Mouse (Mus musculus) spleen, embryonic (tissue): ENCODE measurements around the gene Ifnar2.

Experiments
- CTCF ChIA-PET: fragments of 350-600 bp; sonication (Branson Sonifier 250); formaldehyde crosslinking; loops from one replicate; lab custom pipeline; 2022; lab: Charles Lee

Gene Ifnar2

DNA sequence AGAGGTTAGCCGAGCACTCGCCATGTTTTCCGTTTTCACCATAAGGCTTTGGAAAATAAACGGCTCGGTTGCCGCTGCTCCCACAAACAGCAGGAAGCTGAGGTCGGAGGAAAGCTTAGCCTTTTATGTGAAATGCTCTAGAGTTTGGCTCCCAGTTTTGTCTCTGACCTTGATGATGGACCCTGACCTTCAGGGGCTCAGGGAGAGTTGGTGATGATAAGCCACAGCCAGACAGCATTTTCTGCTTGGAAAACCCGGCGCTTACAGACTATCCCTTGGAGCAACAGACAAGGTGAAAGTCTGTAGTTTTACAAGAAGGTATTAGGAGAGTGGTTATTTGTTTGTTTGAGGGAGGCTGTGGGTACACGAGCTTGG is 15.1 kb upstream of the Ifnar2 start:
- CTCF ChIA-PET, result no interaction called here

DNA sequence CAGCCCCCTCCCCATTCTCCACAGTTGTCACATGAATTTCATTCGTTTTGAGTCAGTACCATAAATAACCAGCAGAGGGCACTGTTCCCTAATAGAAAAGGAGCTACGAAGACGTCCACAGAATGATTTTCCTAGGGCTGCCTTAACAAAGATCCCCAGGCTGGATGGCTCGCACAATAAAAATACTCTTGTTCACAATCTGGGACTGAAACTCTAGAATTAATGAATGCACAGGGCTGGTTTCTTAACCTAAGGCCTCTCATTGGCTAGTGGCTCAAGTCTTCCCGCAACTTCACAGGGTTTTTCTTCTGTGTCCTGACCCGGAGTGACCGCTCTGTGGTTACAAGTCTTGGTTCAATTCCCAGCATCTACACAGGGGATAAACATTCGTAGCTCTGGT is 14.0 kb upstream of the Ifnar2 start:
- CTCF ChIA-PET, result interaction anchor here (0.7 to 1.2 kb wide), 4 partner anchors 28 to 559 kb away, joined by 4 to 6 read pairs (median 5); no protein-coding TSS in a partner anchor

DNA sequence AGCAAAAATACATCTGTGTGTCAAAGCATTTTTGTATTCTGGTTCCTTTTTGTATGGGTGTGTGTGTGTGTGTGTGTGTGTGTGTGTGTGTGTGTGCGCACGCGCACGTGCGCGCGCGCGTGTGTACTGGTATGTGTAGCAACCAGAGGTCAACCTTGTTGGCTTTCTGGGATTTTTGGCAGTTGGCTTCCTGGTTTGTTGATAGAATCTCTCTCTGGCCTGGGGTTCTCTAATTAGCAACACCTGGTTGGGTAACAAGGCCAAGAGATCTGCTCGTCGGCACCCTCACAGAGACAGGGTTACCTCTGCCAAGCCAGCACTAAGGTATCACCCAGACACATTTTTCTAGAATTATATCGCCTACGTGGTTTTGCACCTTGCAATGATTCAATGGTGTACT is 13.1 kb upstream of the Ifnar2 start:
- CTCF ChIA-PET, result interaction anchor here (0.7 kb wide), 2 partner anchors 18 to 558 kb away, joined by 6 to 9 read pairs; no protein-coding TSS in a partner anchor

DNA sequence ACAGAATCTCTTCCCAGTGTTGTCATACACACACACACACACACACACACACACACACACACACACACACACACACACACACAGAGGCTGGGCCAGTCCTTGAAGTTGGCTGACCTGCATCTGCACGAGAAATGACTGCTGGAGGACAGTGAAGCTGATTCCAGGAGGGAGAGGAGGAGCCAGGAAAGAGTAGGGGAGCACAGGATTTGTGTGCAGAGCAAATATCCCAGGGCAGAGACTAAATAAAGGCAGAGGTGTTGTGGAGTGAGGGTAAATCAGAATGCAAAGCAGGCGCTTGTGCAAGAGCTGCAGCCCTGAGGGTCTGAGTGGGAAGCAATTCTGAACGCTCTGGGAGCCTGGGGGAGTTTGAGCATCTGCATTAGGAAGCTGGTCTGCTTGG is 12.4 kb upstream of the Ifnar2 start:
- CTCF ChIA-PET, result no interaction called here

DNA sequence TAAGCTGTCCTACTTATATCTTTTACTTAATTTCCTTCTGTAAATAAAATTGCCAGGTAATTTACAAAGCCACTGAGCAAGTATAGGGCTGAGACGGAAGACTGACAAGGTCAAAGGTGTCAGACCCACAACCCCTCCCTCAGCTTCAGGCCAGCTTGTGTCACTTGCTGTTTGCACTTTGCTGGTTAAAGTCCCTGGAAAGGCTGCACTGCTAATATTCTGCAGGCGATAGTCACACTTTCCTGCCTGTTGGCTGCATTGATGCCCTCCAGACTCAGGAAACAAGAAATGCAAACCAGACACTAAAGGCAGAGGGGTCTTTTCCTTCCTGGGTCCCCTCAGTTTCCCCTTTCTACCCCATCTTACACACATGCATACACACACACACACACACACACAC is 10.6 kb upstream of the Ifnar2 start:
- CTCF ChIA-PET, result interaction anchor here (0.7 kb wide), 1 partner anchor 300 kb away, joined by 3 read pairs; no protein-coding TSS in a partner anchor

DNA sequence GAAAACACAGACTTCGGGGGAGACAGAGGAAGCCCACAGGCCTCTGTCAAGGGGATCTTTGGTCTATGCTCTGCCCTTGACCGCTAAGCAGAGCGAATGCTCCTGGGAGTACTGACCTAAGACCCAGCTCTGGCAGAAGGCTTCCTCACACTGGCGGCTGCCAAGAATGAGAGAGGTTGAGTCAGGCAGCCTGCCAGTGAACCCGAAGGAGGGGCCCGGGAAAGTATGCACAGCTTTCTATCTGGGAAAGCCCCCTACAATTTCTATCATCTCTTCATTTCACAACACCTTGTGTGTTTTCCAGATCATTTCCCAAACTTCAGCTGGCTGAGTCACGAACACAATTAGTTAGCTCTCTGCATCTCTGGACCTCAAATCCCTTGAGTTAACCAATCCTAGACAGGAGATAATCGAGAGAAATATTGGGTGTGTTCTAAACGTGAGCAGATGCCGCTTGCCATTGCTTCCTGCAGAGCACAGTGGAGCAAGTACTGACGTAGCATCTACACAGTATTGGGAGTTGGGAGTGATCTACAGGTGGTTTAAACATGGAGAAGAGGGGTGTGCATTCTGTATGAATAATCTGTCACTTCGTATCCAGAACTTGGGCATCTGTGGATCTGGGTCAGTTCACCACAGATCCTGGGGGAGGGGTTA is 9.8 kb upstream of the Ifnar2 start:
- CTCF ChIA-PET, result no interaction called here

DNA sequence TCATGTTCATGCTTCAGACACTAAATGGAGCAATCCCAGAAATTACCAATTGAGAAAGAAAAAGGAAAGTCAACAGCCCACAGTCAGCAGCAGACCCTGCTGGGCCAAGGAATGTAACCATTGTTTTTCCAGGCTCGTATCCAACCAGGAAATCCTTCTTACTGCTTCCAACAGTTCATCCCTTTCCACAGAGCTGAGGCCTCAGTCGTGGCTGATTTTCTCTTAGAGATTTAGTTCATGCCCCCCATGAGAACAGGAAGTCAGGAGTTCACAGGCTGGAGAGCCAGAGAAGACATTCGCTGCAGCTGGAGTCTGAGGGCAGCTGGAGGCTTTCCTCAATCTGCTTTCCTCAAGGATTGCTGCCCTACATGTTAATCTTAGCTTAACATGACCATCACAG is 9.1 kb upstream of the Ifnar2 start:
- CTCF ChIA-PET, result interaction anchor here (0.5 kb wide), 1 partner anchor 117 kb away, joined by 3 read pairs; no protein-coding TSS in a partner anchor

DNA sequence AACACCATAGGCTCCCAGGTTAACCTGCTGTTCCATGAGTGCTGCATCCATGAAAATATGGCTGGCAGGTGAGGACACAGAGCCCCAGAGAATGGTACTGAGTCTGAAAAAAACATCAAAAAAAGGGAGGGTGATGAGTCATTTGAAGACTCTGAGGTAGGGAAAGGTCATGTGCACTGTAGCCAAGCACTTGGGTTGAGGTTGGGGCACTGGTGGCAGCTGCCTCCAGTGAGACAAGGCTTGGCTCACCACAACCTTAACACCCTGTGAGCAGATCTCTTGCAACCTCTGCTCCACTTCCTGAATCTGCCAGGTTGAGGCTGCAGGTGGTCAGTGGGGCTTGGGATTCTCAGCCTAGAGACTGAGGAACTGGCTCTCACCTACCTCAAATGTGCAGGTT is 6.0 kb upstream of the Ifnar2 start:
- CTCF ChIA-PET, result no interaction called here

DNA sequence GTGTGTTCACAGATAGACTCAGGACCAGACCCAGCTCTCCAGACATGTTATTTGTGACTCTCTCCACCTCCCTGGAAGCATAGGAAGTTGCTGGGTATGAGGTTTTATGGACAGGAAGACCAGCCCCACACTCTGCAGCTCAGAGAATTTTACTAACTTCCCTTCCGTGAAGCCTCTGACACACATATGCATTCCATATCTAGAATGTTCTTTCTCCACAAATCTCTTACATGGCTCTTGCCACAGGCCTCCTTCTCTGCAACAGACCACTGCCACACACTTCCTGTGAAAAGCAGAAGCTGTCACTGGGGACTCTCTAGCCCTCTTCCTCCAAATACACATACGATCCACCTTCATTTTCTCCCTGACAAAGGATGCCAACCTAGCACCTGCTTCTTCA is 5.5 kb upstream of the Ifnar2 start:
- CTCF ChIA-PET, result no interaction called here

DNA sequence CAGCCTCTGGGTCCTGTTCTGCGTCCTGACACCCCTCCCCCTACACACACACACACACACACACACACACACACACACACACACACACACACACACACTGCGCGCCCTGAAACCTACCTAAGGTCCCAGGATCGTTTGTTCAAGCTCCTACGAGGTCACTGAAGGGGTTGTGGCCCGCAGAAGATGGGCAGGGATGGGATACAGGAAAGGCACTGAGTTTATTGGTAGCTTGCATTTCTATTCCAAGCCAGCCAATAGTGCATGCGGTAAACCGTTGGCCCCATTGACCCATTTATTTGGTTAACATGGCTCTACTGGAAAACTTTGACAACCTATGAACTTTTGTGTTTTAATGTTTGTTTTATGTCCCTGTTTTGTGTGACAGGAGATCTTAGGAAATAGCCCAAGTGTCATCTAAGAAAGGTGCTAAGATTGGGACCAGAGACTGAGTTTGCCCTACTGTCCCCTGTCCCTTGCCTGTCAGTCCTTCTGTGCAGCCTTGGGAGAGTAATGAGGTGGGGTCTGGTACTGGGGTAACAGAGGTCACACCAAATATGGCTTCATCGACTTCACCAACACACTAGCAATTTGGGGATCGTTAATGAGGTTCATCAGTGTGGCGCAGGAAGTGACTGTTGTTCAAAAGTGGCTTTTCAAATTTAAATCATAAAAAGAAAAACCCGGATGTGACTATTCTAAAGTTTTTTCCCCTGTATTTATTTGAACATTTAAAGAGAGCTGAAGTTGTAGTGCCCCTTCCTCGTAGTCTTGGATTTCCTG is 1.1 kb downstream of the Ifnar2 start:
- CTCF ChIA-PET, result interaction anchor here (0.5 kb wide), 1 partner anchor 13 kb away, joined by 3 read pairs; no protein-coding TSS in a partner anchor

DNA sequence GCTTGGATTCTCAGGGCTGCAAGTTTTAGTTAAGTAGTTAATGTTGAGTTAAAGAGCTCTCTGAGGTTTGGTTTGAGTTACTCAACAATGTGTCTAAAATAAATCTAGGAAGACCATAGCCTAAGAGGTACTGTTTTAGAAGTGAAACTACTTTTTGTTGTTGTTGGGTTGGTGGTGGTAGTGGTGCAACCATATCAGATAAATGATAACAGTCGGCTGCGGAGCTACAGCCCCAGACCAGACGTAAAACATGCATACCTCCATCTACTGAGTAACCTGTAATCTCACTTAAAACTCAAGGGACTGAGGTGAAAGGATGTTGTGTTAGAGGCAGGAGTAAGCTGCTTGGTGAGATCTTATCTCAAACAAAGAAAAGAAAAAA is 1.7 kb downstream of the Ifnar2 start:
- CTCF ChIA-PET, result no interaction called here

DNA sequence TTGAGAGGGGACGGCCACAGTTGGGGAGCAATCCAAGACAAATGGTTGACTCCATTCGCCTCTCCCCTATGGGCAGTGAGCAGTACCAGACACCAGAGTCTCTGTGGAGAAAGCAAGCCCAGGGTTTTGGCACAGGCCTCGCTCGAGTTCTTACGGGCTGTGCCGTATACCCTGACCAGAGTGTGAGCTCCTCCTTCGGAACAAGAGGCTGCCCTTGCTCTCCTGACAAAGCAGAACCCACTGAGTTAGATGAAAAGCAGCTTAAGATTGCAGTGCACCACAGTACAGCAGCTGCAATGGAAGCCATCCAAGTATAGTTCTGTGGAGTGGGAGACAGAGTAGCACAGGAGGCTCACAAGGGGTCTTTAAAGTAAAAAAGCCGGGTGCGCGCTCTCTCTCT is 4.1 kb downstream of the Ifnar2 start:
- CTCF ChIA-PET, result interaction anchor here (0.6 to 0.7 kb wide), 2 partner anchors 13 to 276 kb away, joined by 3 read pairs; no protein-coding TSS in a partner anchor

DNA sequence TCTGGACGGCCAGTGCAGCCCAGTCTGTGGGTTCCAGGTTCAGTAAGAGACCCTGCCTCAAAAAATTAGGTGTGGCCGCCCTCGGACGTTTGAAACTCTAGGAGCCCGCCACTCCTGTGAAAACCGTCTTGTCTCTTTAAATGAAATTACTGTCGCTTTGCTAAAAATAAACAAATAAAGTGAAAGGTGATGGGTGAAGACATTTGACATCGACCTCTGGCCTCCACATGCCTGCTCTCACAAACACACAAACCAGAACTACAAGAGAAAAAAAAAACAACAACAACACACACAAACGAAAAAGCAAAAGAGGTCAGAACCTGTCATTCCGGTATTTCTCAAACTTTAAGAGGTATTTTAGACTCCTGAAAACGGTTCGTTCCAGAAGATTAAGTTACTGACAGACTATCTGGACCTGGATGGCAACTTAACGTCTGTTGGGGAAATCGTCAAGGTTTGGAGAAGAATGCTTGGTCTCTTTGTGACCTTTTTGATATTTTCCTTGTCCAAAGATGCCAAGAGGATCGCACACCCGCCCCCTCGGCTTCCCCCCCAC is 5.9 kb downstream of the Ifnar2 start:
- CTCF ChIA-PET, result no interaction called here

DNA sequence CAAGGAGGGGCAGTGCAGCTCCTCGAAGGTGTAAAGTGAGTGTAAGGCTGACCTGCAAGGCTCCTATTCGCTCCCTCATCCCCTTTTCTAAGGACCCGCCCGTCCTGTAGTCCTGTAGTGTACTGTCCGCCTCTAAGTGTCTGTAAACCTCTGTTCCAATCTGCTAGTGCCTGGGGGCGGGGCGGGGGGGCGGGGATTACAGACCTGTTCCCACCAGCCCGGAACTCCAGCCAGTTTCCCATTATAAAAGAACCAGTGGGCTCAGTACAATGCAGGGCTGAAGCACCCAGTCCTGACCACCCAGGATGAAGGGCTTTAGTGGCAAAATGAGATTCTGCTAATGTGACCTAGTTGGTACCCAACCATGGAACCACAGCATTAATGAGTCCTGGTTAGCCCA is 6.4 kb downstream of the Ifnar2 start:
- CTCF ChIA-PET, result interaction anchor here (0.6 kb wide), 1 partner anchor 113 kb away, joined by 3 read pairs; no protein-coding TSS in a partner anchor

DNA sequence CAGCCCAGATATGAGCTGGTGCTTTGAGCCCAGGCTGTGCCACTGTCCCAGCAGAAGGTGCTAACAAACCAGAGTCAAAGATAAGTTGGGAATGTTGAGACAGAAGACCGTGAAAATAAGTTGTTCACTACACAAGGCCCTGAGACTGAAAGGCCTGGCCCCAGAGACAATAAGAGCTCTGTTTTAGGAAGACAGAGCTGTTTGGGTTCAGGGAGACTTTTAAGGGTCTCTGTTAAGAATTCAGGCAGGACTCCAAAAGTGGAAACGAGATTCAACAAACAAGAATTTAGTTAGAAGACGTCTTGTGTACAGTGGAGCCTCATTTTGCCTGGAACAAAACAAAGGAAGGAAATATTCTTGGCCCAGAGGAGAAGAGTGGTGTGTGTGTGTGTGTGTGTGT is 6.8 kb downstream of the Ifnar2 start:
- CTCF ChIA-PET, result interaction anchor here (0.6 kb wide), 1 partner anchor 113 kb away, joined by 3 read pairs; no protein-coding TSS in a partner anchor

DNA sequence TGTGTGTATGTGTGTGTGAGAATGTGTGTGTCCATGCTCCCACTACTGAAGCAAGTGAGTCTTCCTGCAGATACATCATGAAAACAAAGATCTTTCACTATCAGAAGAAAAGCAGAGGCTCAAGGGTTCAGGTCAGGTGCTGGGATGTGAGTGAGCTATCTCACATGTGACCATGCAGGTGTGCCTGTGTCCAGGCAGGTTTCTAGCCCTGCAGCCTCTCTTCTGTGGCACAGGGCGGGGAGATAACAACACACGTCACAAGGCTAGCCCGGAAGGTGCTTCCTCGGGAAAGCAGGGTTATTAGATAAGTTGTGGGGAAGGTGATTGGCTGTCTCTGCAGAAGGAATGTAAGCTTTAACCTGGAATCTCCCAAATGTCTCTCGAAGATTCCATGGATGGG is 7.6 kb downstream of the Ifnar2 start:
- CTCF ChIA-PET, result no interaction called here

DNA sequence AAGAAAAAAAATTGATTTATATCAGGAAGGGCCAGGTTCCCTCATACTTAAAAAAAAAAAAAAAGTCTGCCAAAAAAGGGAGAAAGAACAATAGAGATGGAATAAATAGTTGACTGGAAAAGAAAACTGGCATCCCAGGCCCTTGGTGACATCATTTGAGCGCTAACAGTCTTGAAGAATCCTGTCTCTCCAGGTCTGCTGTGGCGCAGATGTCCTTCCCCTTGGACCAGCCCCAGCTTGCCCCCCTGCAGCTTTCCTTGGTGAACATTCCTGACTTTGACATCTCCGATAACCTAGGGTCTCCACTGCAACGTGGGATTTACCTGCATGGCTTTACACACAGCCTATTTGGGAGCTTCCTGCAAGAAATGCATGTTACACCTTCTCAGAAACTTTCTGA is 9.0 kb downstream of the Ifnar2 start:
- CTCF ChIA-PET, result interaction anchor here (0.8 kb wide), 1 partner anchor 99 kb away, joined by 4 read pairs; no protein-coding TSS in a partner anchor

DNA sequence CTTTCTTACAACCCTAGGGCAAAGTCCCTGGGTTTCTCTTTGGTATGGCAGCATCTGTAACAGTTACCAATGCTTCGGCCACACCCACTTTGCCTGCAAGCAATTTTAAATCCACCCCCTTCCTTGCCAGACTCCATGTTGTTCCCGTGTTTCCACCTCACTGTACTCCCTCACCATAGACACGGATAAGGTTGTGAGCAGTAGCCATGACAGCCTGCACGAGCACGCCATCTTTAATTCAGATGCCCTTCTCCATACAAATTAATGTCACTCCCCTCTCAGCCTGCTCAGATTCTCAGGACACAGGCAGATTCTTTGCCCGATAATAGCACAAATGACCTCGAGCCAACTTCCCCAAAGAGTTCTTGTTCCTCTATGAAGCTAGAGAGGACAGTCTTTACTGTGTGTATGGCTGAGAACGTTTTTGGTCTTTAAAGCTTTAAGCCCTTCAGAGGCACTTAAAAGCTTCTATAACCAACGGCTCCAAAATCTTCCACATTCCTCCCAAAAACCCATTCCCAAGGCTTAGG is 9.7 kb downstream of the Ifnar2 start:
- CTCF ChIA-PET, result no interaction called here

DNA sequence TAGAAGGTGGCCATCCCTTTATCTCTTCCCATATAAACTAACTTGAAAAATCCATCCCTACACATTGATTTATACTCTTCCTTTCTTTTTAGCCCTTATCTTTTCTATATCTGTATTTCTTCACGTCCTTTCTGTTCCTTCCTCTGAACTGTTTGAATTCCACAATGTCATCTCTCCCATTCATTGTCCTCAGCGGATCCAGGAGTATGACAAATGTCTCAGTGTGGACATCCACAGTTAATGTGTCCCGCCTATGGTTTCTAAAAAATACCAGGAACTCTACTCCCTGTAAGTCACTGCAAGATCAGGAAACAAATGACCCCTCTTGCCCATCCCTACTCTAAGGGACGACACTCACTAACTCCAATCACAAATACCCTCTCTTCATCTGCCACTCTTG is 11.6 kb downstream of the Ifnar2 start:
- CTCF ChIA-PET, result no interaction called here

DNA sequence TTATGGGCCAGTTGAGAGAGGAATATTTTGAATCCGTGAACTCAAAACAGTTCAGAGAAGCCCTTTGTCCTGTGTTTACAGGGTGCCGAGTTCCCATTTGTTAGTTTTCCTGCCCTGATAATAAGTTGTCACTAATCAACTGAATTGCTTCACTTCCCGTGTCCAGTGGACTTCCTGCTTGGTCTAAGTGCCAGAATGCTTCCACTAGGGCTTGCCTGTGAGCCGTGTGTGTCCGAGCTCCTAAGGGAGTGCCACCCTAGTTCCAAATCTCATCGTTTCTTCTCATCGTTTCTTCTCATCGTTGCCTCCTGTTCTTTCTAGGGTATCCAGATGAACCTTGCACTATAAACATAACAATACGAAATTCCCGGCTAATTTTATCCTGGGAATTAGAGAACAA is 13.0 kb downstream of the Ifnar2 start:
- CTCF ChIA-PET, result no interaction called here

DNA sequence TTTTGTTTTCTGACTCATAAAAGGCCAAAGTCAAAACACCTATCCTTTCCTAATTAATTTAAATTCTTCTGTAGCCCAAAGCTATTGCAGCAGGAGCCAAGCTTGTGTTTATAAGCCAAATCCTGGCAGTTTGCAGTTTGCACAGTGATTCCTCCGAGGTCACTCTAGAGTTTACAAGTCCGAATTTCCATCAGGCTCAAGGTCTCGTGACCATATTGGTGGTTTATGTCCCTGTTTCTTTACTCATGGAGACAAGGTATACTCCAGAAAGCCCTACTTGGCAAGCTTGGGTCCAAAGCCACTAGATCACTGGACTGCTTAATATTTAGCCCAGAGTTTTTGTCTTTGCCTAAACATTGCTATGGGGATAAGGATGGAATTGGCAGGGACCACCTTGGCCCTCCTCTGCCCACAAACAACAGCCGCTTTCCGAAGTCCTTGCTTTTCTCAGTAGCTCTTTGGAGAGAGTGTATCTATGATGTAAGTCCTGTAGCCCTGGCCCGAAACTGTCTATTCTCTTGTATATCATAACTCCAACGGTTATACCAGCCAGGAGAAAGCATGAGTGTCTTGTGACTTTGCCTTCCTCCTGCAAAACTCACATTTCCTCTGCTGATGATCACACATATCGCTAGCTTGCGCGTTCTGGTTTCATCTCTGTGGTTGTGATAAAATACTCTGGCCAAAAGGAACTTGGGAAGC is 14.0 kb downstream of the Ifnar2 start:
- CTCF ChIA-PET, result interaction anchor here (0.7 to 1.2 kb wide), 2 partner anchors 13 to 28 kb away, joined by 3 to 4 read pairs; no protein-coding TSS in a partner anchor
